Mouse (Mus musculus): Measurements from ENCODE around the gene Gm128. TPM values are rescaled to one million over a fixed set of nuclear protein-coding genes. Genes with fewer than 3 reads are reported as not detected.

The Gm128 gene
- polyA plus RNA-seq, 1 experiment from 2014 or later: 0.11 TPM

- Histone ChIP-seq H3K27ac (replicated peaks) (no peak overlapping the region), H3K9ac (replicated peaks) (no peak overlapping the region), H3K27me3 (no peaks in the 10 kb centered on the region), H3K4me3 (no peak overlapping the region), H3K4me1 (no peaks in the 10 kb centered on the region), H3K9me3 (no peaks in the 10 kb centered on the region), H3K4me2 (replicated peaks) (no peak overlapping the region), H3K36me3 (peaks cover 55% of the 10 kb centered on the region)
- 89% methylated on average over 8 of the region's 8 CpGs for WGBS
- ATAC-seq (replicated peaks): no peak
These were observed 3.8 kb downstream of the Gm128 start for GRCm38 (mm10) chr3:95237541-95238099.

DNA sequence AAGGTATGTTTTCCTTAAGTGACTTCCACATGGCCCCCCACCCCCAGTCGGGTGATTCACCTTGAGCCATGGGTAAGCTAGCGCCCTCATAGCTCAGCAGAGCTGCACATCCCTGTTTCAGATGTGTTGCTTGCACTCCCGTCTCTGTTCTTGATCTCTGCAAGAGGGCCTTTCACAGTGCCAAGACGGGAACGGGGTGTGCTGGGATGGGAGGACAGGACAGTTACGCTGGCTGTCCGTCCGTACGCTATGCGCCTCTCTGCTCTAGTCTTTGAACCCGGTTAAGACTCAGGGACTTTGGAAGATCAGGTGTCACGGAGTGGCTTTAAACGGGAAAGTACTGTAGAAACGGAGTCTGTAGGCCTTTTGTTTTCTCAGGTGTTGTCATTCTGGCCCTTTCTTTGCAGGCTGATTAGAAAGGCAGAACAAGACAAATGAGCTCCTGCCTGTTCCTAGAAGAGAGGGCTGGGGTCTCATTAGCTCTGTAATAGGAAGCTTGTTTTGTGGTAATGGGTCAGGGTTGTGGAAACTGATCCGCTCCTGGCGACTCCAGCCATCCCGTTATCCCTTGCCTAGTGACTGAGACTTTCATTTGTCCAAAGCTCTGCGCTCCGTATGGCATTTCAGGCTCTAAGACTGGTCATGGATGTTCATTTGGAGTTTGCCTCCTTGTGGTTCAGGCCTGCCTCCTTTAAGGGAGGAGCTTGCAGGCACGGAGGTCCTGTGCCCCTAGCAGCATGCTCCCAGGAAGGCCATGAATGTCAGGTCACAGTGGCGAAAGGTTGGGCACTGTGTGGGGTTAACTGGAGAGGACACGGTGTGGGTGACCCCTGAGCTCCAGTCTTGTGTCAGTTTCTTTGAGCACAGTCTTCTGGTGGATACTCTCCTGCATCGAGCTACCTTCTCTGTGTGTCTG, 5.8 kb downstream of the Gm128 start:
- H3K27me3 ChIP-seq: no peaks in the 10 kb centered on the region
- no peak for ATAC-seq (replicated peaks)

DNA sequence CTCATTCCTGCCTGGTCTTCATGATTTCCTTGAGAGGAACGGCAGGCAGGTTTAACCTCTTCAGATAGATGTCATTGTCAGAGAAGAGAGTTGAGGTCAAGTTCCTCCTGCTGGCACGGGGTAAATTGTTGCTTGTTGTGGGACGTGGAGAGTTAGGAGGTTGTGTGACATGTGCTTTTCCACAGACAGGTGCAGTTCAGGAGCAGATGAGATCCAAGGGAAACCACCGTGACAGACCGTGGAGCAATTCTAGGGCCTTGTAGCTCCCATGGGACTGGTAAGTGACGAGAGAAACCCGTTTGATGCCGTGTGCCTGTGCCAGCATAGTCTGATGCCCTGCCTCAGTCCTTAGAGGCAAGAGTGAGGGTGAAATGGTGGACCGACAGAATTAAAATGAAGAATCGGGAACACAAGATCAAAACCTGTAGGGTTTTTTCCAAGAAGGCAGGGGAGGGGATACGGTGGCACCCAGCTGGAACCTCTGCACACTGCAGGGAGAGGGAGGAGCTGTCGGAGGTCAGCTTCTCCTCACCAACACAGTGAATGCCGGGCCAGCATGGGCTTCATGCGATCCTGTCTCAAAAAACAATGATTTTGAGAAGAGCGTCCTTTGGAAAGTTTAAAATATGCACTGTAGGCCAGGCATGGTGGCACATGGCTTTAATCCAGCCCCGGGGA, 8.0 kb downstream of the Gm128 start:
- Histone ChIP-seq H3K36me3 (peaks cover 65% of the 10 kb centered on the region), H3K4me3 (no peak overlapping the region), H3K27me3 (no peaks in the 10 kb centered on the region), H3K9ac (replicated peaks) (no peak overlapping the region), H3K9me3 (no peaks in the 10 kb centered on the region), H3K4me1 (peaks cover 31% of the 10 kb centered on the region), H3K4me2 (replicated peaks) (no peak overlapping the region), H3K27ac (replicated peaks) (no peak overlapping the region)
- no peak for ATAC-seq (replicated peaks)
- WGBS: 88% methylated on average over 16 of the region's 16 CpGs

More for the DNA sequence above, 5.8 kb downstream of the Gm128 start:
- 0 out of 2 replicates have a peak overlapping the region, but pooled peaks have one; percentile 4 for H3K9ac ChIP-seq (replicated peaks)
- H3K4me2 ChIP-seq (replicated peaks): no peak overlapping the region
- H3K4me3 ChIP-seq: no peak overlapping the region
- WGBS: 65% methylated on average over 23 of the region's 23 CpGs
- H3K4me1 ChIP-seq: peaks cover 18% of the 10 kb centered on the region
- H3K36me3 ChIP-seq: peaks cover 65% of the 10 kb centered on the region
- no peak overlapping the region for H3K27ac ChIP-seq (replicated peaks)
- no peaks in the 10 kb centered on the region for H3K9me3 ChIP-seq

GRCm38 (mm10) chr3:95232771-95233170, 8.6 kb downstream of the Gm128 start:
- Histone ChIP-seq H3K4me2 (replicated peaks) (no peak overlapping the region), H3K4me3 (no peak overlapping the region), H3K4me1 (peaks cover 31% of the 10 kb centered on the region), H3K9ac (replicated peaks) (no peak overlapping the region), H3K27me3 (no peaks in the 10 kb centered on the region), H3K9me3 (no peaks in the 10 kb centered on the region), H3K27ac (replicated peaks) (no peak overlapping the region), H3K36me3 (peaks cover 59% of the 10 kb centered on the region)
- WGBS: 88% methylated on average over 7 of the region's 7 CpGs
- no peak for ATAC-seq (replicated peaks)

DNA sequence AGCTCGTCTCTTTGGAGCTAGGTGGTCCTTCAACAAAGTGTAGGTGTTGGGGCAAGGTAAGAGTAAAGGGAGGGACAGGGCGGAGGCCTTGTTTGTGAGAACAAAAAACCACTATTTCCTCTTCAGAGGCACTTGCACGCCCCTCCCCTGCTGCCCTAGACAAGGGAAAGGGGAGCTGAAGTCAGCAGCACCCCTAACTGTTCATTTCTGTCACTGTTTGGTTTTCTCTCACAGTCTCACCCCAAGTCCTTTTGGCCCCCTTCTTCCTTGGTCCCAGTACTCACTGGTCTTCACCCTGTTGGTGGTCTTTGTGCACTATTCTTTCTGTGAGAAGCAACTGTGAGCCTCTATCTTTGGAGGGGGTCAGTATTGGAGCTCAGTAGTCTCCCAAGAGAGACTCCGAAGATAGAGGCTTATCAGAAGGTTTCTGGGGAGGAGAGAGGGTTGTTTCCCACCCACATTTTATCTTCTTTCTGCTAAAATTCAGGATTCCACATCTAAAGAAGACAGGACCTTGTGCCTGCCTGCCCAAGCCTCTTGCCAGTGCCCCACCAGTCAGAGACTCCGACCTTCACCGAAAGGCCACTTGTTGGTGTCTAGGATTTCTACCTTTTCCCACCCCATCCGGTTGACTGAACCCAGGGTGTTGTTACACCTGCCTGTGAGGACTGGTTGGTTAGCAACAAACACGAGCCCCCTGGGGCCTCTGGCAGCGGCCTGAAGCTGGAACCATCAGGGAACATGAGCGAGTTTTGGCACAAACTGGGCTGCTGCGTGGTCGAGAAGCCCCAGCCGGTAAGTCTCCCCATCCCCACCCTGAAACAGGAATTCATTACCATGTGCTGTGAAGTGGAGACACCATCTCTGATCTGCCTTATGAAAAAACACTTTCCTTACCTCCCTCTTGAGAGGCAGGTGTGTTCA, 9.8 kb downstream of the Gm128 start, which contains the start of gene Mllt11:
TSS of gene Mllt11 (minus strand) at position 874 of the 924 bp plus-strand sequence.
- peaks cover 48% of the 10 kb centered on the region for H3K36me3 ChIP-seq
- H3K4me3 ChIP-seq: peak within 1 kb of the TSS; percentile 97
- peak within 1 kb of the TSS; percentile 99 for H3K27ac ChIP-seq (replicated peaks)
- peaks cover 35% of the 10 kb centered on the region for H3K4me1 ChIP-seq
- peak within 1 kb of the TSS; percentile 97; the same call in 1 of the 2 replicates for H3K9ac ChIP-seq (replicated peaks)
- no peaks in the 10 kb centered on the region for H3K27me3 ChIP-seq
- no peak for ATAC-seq (replicated peaks)
- H3K9me3 ChIP-seq: no peaks in the 10 kb centered on the region
- H3K4me2 ChIP-seq (replicated peaks): peak within 1 kb of the TSS; percentile 90
- 70% methylated on average over 13 of the region's 13 CpGs for WGBS

DNA sequence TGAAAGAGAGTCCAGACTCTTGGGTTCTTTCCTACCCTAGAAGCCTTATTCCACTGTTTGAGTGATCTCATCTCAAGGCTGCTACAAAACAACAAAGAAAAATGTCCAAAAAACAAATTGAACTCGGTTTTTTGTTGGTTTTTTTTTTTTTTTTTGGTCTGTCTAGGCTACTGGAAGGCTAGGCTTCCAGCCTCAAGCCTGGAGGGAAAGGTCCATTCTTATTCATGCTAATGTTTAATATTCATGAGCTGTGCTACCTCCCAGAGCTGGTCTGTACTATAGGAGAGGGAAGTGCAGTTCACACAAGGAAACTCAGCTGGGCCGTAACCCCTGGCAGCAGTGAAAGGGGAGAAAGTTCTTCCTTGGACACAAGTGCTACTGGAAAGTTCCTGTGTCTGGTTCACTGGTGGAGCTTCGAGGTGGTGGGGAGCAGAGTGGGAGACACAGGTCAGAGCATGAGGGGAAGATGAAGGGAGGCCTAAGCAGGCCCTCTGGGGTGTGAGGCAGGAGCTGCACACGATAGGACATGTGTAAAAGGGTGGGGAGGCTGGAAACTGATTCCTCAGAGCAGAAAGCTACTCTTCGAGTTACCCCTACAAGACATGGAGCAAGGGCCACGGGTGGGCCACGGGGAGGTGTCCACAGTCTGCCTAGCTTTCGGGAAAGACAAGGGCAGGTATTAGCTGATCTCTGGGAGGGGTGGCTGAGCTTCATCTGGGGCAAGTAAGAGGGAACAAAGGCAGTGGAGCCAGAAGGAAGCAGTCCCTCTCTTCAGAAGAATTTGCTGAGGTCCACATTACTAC, 10.7 kb downstream of the Gm128 start:
- WGBS: 21% methylated on average over 8 of the region's 8 CpGs
- Histone ChIP-seq H3K4me1 (peaks cover 43% of the 10 kb centered on the region), H3K27ac (replicated peaks) (peak overlapping the region; percentile 99), H3K36me3 (peaks cover 44% of the 10 kb centered on the region), H3K4me3 (peak overlapping the region; percentile 97), H3K4me2 (replicated peaks) (peak overlapping the region; percentile 90), H3K9me3 (no peaks in the 10 kb centered on the region), H3K27me3 (no peaks in the 10 kb centered on the region), H3K9ac (replicated peaks) (peak overlapping the region; percentile 97)
- peak; percentile 23 for ATAC-seq (replicated peaks)

- Histone ChIP-seq H3K4me2 (replicated peaks) (peak overlapping the region; percentile 90), H3K36me3 (peaks cover 46% of the 10 kb centered on the region), H3K27ac (replicated peaks) (peak overlapping the region; percentile 99), H3K4me1 (peaks cover 51% of the 10 kb centered on the region), H3K27me3 (no peaks in the 10 kb centered on the region), H3K4me3 (peak overlapping the region; percentile 97), H3K9me3 (no peaks in the 10 kb centered on the region), H3K9ac (replicated peaks) (peak overlapping the region; percentile 97)
- under 1% methylated on average over 13 of the region's 13 CpGs for WGBS
- peak; percentile 12; the same call in 1 of the 2 replicates for ATAC-seq (replicated peaks)
These were observed 11.5 kb downstream of the Gm128 start for GRCm38 (mm10) chr3:95229781-95230494.

- ATAC-seq (replicated peaks): peak; percentile 5; the same call in 1 of the 2 replicates
- Histone ChIP-seq H3K4me1 (peaks cover 59% of the 10 kb centered on the region), H3K4me2 (replicated peaks) (peak overlapping the region; percentile 90), H3K9ac (replicated peaks) (peak overlapping the region; percentile 97), H3K9me3 (no peaks in the 10 kb centered on the region), H3K27me3 (no peaks in the 10 kb centered on the region), H3K4me3 (peak overlapping the region; percentile 97), H3K36me3 (peaks cover 42% of the 10 kb centered on the region), H3K27ac (replicated peaks) (peak overlapping the region; percentile 99)
- 0% methylated on average over 42 of the region's 43 CpGs for WGBS
These were observed 12.3 kb downstream of the Gm128 start for GRCm38 (mm10) chr3:95228894-95229780.

DNA sequence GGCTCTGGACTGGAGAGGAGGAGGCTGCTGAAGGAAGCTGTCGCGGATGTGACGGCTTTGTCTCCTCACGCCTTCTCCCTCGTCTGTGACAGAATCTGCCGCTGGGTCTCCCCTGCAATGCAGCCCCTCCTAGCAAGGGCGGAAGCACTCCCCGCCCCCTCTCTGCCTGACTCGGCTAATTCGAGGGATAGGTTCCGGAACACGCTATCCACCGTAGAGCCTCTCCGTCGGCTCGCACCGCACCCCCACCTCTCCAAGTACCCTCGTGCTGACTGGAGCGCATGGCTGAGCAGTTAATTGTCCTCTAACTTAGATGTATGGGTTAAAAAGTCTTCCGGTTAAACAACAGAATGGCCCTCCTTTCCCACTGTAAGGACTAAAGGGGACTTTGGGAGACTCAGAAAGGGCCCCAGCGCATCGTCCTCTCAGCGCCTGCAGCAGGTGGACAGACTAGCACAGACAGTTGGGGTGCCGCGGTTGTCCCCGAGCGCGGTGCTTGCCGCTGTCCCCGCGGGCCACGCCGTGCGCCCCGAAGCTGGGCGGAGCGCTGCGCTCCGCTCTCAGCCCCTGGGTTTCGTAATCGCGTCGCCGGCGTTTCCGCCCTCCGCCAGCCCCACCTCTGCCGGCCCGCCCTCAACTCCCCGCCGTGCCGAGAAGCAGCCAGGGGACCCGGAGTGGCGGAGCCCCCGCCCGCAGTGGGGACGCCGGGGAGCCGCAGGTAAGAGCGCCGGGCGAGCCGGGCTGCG, 13.1 kb downstream of the Gm128 start, which contains the start of gene Cdc42se1:
TSS of gene Cdc42se1 (plus strand) at position 585 of the 746 bp plus-strand sequence.
- H3K4me2 ChIP-seq (replicated peaks): peak within 1 kb of the TSS; percentile 90
- H3K27ac ChIP-seq (replicated peaks): peak within 1 kb of the TSS; percentile 99
- no peaks in the 10 kb centered on the region for H3K9me3 ChIP-seq
- H3K4me3 ChIP-seq: peak within 1 kb of the TSS; percentile 97
- ATAC-seq (replicated peaks): peak; percentile 92
- H3K4me1 ChIP-seq: peaks cover 63% of the 10 kb centered on the region
- peaks cover 42% of the 10 kb centered on the region for H3K36me3 ChIP-seq
- H3K27me3 ChIP-seq: no peaks in the 10 kb centered on the region
- under 1% methylated on average over 63 of the region's 64 CpGs for WGBS
- H3K9ac ChIP-seq (replicated peaks): peak within 1 kb of the TSS; percentile 97

Data from forebrain, embryonic 15.5 days (tissue).